Mouse (Mus musculus) right cerebral cortex, postnatal 4 days (tissue): ENCODE data around the gene Fbxo34.
"Not testable (repeated sequence)": the region's sequence is repeated elsewhere in the genome, so short reads cannot be mapped to it uniquely, and the experiment has no call there.

Source experiments
- DNase-seq: peaks from one replicate; pipeline ENCODE4 v3.0.0-alpha.2; 2022

Gene Fbxo34

DNA sequence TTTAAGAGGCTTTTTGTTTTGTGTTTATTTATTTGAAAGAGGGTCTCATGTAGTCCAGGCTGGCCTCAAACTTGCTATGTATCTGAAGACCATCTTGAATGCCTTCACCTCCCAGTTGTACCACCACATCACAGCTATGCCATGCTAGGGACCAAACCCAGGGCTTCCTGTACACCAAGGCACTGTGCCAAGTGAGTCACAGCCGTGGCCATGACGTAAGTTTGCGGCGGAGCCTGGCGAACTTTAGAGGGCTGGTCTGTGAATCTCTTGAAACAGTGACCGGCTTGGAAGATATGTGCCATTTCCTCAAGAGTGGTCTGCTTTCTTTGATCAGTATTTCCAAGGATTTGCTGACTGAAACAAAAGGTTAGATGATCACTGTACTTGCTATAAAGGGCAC is 68.4 kb downstream of the Fbxo34 start:
- DNase-seq: no peak

DNA sequence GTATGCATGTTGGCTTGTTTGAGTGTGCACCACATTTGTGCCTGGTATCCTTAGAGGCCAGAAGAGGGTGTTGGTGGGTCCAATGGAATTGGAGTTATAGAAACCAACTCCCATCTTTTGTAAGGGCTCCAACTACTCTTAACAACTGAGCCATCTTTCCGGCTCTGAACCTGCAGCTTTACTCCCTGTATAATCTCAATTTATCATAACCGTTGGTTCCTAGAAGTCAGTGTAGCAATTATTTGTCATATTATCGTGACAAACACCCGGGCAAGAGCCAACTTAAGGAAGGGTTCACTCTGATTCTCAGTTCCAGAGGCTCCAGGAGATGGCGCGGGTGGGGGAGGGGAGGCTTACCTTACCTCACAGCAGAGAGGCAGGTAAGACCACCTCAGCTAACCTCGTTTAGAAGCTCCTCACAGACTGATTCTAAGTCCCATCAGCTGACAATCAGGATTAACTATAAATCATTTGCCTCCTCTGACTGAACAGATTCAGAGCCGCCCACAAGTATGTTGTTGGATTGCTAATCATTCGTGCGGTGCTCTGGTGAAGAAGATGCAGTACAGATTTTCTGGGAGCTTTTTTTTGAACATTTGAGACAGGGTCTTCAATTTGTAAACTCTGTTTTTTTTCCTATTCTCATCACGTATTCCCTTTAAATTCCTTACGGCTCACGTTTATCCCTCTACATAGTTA is 70.7 kb downstream of the Fbxo34 start:
- DNase-seq: no peak

DNA sequence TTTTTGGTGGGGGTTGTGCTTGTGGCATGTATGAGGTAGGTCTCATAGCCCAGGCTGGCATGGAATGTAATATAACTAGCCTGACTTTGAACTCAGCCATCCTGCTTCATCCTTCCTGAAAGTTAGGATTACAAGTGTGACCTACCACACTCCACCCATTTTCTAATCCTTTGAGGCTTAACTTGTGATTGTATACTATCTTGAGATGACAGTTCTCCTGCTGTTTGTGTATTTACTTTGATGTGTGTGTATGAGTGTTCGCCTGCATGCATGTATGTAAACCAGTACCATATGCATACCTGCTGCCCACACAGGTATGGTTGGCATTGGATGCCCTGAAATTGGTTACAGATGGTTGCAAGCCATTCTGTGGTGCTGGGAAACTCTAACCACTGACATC is 71.4 kb downstream of the Fbxo34 start:
- DNase-seq: no peak

DNA sequence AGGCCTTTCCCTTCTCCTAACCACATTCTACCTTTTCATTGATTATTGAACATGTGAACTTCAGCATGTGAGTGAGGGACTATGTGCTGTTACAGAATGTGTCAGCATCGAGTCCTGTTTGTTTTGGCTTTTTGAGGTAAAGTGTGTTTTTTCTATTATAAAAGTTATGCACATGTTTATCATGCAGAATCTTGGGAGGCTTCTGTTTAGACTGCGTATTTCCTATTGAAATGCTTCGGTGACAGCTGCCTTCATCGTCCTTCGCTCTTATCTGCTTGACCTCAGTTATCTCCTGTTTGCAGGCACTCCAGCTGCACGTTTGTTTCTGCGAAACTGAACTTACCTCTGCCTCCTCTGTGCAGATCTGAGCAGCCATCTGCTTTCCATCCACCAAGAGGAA is 72.1 kb downstream of the Fbxo34 start:
- DNase-seq: no peak

DNA sequence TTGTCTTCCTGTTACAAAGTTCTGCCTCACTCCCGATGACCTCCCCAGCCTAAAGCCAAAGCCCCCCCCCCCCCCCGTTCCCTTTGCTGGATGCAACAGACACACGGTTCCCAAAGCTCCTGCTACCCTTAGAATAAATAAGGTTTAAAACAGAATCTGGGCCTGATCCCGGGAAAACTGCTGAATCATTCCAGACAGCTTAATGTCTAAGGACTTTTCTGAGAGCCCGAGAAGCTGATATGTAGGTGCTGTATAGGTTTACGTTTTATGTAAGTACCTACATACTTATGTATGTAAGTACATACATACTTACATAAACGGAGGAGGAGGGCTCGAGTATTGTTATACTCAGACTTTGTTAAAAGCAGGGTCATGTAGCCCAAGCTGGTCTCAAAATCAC is 75.2 kb downstream of the Fbxo34 start:
- DNase-seq: no peak

DNA sequence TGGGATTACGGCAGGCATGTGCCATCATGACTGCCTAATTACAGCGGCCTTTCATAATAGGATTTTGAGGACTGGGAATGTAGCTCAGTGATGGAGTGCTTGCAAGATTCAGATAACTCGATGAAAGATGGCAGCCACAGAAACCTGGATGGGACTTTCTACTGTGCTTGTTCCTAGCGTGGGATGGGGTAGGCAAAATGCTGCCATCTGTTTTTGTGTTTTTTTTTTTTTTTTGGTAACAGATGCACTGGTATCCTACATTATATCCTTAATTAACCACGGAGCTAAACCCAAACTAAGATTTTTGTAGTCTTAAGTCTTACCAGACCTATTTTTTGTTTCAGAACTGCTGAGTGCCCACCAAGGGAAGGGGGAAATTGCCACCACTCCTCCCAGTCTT is 75.6 kb downstream of the Fbxo34 start:
- DNase-seq: no peak

DNA sequence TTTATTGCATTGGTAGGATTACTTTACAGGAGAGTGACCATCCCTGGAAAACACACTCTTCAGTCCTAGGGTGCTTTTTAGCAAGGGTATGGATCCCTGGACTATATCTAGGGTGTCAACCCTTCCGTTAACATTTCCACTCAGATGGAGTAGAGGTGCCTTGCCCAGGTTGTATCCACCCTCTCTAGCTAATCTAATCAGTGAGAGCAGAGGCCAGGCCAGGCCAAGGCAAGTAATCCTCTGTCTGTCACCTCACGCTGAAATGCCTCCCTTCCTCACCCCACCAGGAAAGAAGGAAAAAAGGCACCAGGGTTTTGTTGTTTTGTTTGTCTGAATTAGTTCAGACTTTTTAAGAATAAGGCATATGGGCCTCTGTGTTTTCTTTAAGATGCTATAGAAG is 77.6 kb downstream of the Fbxo34 start:
- no peak for DNase-seq

DNA sequence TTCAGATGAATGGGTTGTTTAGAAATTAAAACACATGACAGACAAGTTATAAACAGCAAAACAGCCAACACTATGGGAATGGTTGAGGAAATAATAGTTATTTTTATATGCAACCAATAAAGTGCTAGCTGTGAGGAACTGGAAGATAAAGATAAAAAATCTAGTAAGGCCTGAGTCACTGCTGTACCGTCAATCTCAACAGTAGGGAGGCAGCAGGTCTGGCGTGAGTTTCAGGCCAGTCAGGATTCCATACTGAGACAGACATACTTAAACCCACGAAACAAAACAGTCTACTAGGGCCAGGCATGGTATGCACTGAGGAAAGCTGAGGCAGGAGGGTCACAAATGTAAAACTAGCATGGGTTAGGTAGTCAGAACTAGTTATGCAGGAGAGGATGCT is 78.1 kb downstream of the Fbxo34 start:
- DNase-seq: no peak

DNA sequence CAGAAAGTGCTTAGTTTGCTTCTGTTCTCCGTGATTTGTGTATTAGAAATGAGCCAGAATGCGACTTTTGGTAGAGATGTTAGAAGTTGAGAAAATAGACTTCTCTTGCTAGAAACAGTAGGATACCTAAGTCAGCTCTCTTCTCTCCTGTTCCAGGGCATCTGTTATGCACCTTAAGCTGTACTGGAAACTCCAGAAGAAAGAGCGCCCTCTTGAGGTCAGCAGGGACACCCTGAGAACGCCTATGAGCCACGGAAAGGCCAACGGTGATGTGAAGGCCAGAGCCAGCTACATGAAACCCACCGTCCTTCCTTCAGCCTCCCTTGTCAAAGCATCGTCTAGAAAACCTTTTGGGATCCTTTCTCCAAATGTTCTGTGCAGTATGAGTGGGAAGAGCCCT is 78.8 kb downstream of the Fbxo34 start:
- no peak for DNase-seq

DNA sequence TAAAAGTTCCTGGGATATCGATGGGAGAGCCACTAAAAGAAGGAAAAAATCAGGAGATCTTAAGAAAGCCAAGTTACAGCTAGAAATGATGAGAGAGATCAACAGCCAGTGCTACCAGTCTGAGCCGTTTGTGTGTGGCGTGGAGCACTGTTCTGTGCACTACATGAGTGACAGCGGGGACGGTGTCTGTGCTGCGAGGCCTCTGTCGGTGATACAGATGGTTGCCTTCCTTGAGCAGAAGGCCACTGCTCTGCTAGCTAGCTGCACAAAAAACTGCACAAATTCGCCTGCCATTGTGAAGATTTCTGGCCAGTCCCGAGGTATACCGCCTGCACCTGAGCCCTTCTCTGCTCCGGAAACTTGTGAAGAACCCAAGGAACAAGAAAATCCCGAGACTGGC is 79.4 kb downstream of the Fbxo34 start:
- DNase-seq: not testable (repeated sequence)

DNA sequence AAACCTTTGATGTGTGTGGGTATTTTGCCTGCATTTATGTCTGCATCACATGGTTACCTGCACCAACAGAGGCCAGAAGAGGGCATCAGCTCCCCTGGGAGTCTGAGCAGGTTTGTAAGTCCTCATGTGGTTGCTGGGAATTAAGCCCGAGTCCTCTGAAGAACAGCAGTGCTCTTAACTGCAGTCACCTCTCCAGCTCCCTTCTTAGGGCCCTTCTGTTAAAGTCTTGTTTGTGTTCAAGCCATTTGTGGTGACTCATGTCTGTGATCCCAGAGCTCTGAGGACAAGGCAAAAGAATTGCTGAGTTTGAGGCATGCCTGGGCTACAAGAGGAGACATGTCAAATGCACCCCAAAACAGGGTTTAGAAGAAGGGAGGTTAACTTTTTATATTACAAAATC is 82.3 kb downstream of the Fbxo34 start:
- DNase-seq: no peak

DNA sequence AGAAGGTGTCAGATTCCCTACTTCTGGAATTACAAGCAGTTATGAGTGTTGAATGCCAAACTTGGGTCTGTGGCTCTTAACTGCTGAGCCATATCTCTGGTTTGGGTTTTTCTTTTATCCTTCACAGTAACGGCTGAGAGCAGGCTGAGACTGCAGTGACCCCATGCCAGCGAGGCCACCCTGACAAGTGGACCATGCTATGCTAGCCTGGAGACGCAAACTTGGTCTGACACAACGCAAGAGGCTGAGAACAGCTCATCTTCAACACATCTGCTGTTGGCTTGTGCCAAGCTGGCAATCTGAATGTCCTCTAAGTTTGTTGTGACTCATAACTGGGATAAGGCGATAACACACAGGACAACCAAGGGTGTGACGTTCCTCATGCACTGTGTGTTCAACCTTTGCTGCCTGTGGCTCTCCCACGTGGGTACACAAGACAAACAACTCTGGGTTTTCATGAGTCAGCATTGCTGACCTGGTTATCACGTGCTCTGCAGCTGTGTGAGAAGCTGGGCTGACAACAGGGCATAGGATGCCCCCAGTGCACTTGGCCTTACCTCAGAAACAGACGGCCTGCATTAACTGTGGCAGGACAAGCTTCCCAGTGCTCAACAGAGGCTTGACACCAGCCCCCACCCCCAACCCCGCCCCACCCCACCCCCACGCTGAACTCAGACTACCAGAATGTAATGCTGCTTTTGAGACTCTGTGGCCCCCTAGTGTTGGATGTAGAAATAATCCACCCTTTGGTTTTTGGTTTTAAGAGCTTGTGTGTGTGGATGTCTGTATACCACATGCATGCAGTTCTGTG is 83.3 kb downstream of the Fbxo34 start:
- no peak for DNase-seq

DNA sequence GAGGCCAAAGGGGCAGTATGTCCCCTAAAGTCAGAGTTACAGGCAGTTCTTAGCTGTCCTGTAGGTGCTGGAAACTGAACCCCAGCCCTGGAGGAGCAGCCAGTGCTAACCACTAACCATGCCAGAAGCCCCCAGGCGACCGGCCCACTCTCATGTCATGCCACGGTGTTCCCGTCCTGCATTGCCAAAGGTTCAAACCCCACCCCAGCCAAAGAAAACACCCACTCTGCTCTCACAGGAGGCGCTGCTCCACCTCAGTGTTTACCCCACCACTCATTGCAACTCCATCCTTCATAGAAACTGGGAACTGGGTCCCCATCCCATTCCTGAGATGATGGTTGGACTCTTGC is 83.9 kb downstream of the Fbxo34 start:
- DNase-seq: no peak

DNA sequence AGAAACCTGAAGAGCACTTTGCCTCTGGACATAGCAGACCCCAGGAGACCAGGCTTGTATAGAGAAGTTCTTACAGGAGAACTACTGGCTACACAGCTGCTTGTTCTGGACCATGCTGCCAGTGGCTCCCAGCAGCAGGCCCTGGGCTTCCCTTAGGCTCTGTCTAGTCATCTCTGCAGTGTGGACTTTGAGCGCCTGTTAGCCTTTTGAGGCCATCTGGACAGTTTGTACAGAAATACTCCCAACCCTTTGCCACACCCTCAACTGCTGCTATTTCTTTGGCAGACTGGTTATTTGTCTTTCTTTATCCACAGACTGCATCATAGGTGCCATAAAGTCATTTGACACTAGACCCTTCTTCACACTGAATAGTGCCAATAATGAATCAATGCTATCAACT is 84.9 kb downstream of the Fbxo34 start:
- DNase-seq: no peak

DNA sequence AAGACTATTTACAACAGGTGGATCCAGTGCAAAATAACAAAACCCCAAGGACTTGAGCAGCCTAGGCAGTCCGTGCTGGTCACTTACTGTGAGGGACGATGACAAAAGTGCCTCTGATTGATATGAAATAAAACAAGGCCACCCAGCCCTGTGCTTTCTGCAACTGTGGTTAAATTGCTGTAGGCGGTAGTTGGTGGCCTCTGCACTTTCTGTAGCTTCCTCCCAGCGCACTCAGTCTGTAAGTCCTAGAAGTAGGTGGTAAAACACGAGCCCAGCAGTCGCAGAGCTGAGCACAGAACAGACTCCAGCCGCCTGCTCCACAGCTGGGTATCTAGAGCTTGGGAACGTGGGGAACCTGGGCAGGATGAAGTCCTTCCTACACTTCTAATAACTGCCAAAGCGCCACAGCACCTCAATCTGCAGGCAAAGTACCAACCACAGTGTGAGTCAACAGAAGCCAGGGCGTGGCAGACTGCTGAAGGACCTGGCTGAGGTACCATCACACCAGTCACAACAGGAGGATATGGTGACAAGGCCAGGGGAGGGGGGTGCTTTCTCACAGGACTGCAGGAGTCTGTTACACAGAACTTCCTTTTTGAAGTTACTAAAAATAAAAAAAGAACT is 91.2 kb downstream of the Fbxo34 start:
- DNase-seq: no peak

DNA sequence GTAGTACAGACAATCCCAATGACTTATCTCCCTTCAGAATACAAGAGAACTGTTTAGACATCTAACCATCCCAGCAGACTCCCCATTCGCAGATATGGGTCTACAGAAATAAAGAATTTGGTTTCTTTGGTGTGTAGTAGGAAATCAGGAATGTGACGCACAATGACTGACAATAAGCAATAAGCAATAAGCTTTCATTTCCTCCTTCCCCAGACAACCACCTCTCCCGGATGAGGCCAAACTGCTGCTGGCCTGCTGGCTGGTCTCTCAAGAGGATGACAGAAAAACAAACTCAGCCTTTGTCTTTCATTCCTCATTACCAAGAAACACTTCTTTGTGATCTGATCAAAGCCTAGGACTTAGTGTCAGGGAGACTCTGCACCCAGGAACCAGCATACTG is 92.1 kb downstream of the Fbxo34 start:
- no peak for DNase-seq

DNA sequence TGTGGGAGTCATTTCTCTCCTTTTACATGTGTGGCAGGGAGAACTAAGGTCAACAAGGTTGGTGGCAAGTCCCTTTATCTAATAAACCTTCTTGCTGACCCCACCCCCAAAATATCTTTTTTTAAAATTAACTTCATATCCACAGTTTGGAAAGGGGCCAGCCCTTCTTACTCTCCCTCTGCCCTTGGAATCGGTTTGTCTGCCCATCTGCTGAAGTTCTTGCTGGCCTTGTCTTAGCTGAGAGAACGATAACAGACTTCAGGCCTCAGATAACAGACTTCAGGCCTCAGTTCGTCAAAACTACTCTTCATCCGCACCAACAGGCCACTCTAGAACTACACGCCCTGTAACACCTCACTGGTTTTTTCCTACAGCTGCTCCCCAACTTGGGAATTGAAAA is 94.1 kb downstream of the Fbxo34 start:
- DNase-seq: no peak

DNA sequence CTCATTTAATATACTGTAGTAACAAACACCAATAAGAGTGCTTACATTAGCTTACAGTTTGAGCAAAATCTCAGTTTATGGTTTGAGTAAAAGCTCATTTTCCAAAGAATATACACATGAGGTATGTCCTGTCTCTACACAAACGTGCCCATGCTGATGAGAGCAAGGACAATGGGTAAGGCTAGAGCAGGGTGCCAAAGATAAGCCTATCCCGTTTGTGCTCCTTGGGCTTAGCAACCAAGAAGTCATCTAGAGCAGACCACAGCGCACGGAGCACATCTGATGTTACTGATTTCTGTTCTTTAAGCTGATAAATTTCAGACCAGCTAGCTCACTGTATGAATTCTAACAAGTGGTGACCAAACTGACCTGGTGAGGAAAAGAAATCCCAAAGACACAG is 94.7 kb downstream of the Fbxo34 start:
- DNase-seq: no peak

DNA sequence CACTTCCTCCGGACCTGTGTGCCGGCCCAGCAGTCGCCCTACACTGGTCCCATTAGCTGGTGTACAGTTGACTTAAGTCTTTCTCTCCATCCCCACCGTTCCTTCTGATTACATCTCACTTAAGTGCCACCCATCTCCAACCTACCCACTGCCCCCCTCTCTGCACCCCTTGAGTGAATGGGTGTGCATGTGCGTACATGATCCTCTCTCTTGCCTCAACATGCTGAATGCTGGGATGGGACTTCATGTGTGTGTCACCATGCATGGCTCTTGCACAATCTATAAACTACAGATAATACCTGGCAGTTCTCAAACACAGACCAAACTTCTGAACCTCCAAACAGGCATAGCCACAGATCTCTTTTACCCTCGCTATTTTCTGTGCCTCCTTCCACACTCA is 101.4 kb downstream of the Fbxo34 start:
- DNase-seq: no peak

DNA sequence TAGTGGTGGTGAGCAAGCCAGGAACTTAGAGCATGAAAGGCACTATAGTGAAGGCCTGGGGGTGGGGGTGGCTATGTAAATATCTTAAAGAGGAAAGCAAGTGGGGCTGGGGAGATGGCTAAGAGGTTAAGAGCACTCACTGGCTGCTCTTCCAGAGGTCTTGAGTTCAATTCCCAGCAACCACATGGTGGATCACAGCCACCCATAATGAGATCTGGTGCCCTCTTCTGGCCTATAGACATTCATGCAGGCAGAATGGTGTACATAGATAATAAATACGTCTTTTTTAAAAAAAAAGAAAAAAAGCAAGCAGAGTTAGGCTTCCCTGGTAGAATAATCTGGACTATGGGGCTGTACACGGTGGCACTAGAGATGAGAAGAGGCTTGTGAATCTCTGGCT is 103.2 kb downstream of the Fbxo34 start:
- no peak for DNase-seq

DNA sequence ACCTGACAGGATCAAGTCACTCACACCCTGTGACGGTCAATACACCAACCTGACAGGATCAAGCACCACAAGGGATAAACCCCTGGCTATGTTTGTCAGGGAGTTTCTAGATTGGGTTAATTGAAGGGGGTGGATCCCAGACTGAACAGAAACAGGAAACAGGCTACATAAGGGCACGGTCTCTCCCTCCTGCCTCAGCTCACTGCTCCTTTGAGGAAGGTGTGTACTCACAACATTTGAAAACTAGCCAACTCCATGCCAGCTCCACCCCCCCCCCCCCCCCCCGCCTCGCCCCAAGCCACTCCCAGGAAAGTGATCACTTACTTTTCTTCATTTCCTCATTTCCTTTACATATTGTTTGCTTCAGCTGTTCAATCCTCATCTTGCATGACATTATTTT is 104.0 kb downstream of the Fbxo34 start:
- DNase-seq: no peak

DNA sequence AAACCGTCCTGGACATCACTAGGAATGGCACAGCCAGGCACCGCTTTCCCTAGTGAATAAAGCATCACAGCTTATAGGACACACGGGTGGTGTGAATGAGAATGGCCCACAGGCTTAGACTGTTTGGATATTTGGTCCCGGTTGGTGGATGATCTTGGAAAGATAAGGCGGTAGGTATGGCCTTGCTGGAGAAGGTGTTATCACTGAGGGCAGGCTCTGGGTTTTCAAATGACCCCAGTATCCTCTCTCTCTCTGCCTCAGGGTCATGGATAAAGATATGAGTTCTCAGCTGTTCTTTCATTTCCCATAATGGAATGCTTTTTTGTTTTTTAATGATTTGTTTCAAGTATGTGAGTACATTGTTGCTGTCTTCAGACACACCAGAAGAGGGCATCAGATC is 105.0 kb downstream of the Fbxo34 start:
- DNase-seq: no peak

DNA sequence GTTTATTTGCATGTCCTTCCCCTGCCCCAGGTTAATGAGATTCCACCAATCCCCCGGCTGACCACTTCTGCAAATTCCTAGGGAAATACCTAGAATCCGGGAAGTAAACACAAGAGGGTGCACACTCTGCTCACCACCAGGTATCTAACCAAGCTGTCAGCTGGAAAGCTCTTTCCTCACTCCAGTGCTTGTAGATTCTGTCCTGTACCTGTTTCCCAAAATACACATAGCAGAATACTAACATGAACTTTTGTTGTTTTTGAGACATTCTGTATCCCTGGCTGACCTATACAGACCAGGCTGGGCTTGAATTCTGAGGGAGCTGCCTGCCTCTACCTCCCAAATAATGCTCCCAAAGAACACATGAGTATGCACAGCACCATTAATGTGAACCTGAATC is 110.5 kb downstream of the Fbxo34 start:
- no peak for DNase-seq

DNA sequence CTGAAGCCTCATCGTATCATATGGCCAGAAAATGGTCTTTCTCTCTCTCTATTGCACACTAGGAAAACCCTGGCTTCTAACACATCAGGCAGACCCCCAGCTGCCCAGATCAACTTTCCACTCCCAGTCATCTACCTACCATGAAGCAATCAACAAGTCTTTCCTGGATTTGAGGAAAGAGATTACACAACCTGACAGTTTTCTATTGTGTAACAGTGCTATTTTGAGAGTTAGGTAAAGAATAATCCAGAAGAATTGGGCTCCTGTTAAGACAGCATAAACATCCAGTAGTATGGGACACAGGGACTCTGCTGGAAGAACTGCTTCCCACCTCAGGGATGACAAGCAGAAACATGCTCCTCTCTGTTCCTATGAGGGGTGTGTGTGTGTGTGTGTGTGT is 112.3 kb downstream of the Fbxo34 start:
- no peak for DNase-seq

DNA sequence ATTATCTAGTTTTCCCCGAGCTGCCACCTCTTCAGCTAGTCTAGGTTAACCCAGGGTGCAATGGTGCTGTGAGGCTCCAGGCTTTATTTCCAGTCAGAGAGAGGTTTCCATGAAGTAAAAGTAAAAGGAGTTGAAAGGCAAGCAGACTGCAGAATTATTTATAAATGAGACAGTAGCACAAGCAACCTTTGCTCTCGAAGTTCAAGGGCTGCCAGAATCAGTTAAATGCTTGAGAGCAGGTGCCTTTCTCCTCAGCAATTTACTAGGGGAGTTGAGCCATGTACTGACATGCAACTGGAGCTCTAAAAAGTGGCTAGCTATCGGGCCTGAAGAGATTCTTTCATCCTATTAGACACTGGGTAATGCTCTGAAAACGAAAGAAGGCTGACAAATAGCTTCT is 112.9 kb downstream of the Fbxo34 start:
- DNase-seq: no peak
